Mouse (Mus musculus) stomach, postnatal 0 days (tissue): ENCODE data around the gene Syt6.

ENCODE experiments used
- CTCF ChIP-seq: IDR thresholded peaks from 2 replicates; pipeline ENCODE4 v1.5.1; 2016; ENCODE audit warnings: antibody characterized with exemption, low read depth, mild to moderate bottlenecking, moderate library complexity
- EP300 ChIP-seq: optimal IDR thresholded peaks from 2 replicates; pipeline ENCODE3; 2016; ENCODE audit warnings: antibody characterized with exemption

DNA sequence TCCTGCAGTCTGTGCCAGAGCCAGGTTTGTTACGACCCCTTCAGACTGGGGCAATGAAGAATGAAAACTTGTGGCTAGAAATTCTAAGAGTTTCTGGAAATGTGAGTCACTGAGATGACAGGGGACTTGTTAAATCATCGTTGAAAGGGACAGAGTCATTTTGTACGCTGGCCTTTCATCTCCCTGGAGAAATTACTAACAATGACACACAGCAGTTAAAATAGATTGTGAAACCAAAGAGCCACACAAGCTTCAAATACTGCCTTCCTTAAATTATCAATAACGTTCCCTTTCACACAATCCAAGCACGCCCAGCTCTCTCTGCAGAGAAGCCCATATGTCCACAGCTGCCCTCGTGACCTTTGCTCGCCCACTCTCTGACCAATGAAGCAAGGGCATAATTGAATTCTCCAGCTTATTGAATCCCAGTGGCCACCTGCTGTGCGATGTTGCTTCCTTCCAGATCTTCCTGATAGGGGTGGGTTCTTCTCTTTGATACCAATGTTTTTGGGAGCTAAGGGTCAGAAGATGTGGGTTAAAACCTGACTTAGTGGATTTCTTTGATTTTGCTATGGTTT lies 65.3 kb downstream of the Syt6 start:
- TF ChIP-seq CTCF: no peak
- TF ChIP-seq EP300: no peak
